Mouse (Mus musculus): ENCODE results near the gene Arl8a. TPM values are rescaled to one million over a fixed set of nuclear protein-coding genes. Genes with fewer than 3 reads are reported as not detected.
"Not testable (repeated sequence)": the region's sequence is repeated elsewhere in the genome, so short reads cannot be mapped to it uniquely, and the experiment has no call there.

Arl8a gene
- polyA plus RNA-seq, 1 experiment, result 115 TPM

GRCm38 (mm10) chr1:135188197-135188596 lies 41.6 kb downstream of the Arl8a start:
- Histone ChIP-seq H3K4me3 (ENCODE audit: insufficient read depth, low read length) (no peak overlapping the region), H3K4me1 (ENCODE audit: control insufficient read depth, insufficient read depth, low read length) (no peaks in the 10 kb centered on the region; the same call in 1 of the 2 replicates), H3K27ac (ENCODE audit: insufficient read depth, low read length) (no peak overlapping the region)
- TF ChIP-seq POLR2A (IDR thresholded peaks at IDR 0.05; ENCODE audit: low read depth, low read length) (no peak), CTCF (IDR thresholded peaks at IDR 0.05; ENCODE audit: borderline replicate concordance, insufficient read depth, low read length) (no peak)

DNA sequence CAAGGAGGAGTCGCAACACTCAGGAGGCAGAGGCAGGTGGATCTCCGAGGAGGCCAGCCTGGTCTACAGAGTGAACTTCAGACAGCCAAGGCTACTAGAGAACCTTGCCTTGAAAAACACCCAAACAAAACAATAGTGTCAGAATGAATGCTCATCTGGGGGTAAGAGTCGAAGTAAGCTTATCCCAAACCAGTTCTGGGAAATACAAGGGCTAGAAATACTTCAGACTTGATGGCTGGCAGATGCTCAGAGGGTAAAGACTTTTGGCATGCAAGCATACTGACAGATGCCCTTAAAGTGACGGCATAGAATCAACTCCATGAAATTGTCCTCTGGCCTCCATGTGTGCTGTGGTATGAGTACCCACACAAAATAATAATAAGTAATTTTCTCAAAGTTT lies 42.6 kb downstream of the Arl8a start:
- Histone ChIP-seq H3K4me1 (ENCODE audit: control insufficient read depth, insufficient read depth, low read length) (no peaks in the 10 kb centered on the region; the same call in 1 of the 2 replicates), H3K27ac (ENCODE audit: insufficient read depth, low read length) (no peak overlapping the region), H3K4me3 (ENCODE audit: insufficient read depth, low read length) (no peak overlapping the region)
- no peak for TF ChIP-seq POLR2A (IDR thresholded peaks at IDR 0.05; ENCODE audit: low read depth, low read length)
- TF ChIP-seq CTCF (IDR thresholded peaks at IDR 0.05; ENCODE audit: borderline replicate concordance, insufficient read depth, low read length), result no peak

DNA sequence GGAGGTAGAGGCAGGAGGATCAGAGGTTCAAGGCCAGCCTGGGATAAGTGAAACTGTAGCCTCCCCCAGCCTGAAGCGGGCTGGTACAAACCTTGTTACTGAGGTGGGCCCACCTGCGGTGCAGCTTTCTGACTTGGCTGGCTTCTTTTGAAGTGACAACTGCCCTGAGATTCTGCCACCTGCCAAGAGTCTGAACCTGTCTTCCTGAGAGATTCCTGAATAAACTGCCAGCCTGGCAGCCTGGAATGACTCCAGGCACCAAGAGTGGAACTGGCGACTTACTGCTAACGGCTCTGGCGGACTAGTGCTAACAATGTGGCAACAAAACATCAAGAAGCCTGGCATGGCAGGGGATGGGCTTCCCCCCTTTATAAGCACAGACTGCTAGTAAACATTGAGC lies 47.7 kb downstream of the Arl8a start:
- H3K4me1 ChIP-seq (ENCODE audit: control insufficient read depth, insufficient read depth, low read length); H3K27ac ChIP-seq (ENCODE audit: insufficient read depth, low read length); H3K4me3 ChIP-seq (ENCODE audit: insufficient read depth, low read length): not testable (repeated sequence)

- TF ChIP-seq POLR2A (IDR thresholded peaks at IDR 0.05; ENCODE audit: low read depth, low read length) (no peak), CTCF (IDR thresholded peaks at IDR 0.05; ENCODE audit: borderline replicate concordance, insufficient read depth, low read length) (no peak)
- H3K27ac ChIP-seq (ENCODE audit: insufficient read depth, low read length), result no peak overlapping the region
- H3K4me3 ChIP-seq (ENCODE audit: insufficient read depth, low read length), result no peak overlapping the region
- no peaks in the 10 kb centered on the region for H3K4me1 ChIP-seq (ENCODE audit: control insufficient read depth, insufficient read depth, low read length)
Measured at GRCm38 (mm10) chr1:135195907-135196440, 49.4 kb downstream of the Arl8a start.

DNA sequence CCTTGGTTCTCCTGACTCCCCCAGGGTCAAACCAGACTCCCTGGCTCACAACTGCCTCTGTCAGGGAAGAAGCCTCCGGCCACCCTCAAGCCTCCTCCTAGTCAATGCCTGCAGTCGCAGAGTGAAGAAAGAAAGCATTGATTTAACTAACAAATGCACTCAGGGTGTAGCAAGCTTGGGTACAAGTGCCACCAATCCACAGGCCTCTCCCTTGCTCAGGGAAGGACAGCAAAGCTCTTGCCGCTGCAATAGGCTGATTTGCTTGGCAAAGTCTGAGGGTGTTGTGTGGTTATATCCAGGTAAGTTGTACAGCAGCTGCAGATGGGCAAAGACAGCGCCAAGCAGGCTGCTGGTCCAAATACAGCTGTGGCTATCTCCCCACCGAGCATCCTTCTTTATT lies 51.8 kb downstream of the Arl8a start:
- Histone ChIP-seq H3K4me1 (ENCODE audit: control insufficient read depth, insufficient read depth, low read length) (no peaks in the 10 kb centered on the region), H3K4me3 (ENCODE audit: insufficient read depth, low read length) (no peak overlapping the region), H3K27ac (ENCODE audit: insufficient read depth, low read length) (no peak overlapping the region)
- no peak for TF ChIP-seq POLR2A (IDR thresholded peaks at IDR 0.05; ENCODE audit: low read depth, low read length)
- no peak for TF ChIP-seq CTCF (IDR thresholded peaks at IDR 0.05; ENCODE audit: borderline replicate concordance, insufficient read depth, low read length)

DNA sequence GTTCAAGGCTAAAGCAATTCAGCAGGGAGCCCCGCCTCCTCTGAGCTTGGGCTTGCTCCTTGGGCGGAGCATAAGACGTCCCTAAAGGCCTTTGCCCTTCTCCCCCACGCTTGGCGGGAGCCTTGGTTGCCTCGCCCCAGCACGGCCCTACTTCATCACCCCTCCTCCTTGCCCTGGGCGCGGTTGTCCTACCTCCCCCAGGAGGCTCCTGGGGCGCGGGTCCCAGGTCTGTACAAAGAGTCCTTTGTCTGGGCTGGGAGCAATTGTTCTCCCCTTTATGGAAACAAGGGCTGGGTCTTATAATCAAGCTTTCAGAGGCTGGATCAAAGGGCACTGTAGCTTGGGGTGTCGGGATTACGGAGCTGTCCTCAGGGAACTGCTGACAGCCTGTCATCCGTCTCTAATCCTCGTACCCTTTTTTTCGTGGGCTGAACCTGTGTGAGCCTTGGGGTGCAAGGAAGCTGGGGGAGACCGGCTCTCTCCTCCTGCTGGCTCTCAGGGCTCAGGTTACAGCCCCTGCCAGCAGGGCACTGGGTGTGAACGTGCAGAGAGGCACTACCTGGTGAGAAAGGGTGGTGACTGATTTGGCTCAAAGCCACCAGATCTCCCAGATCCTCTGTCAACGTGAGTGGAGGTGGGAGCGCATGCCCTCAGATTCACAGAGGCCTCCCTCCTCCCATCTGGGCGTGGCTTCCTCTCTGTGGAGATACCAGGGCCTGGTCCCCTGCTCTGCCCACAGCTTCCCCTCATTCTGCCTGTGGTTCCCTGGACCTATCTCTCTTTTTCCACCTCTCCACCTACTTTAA lies 52.6 kb downstream of the Arl8a start:
- no peak overlapping the region for H3K4me3 ChIP-seq (ENCODE audit: insufficient read depth, low read length)
- H3K27ac ChIP-seq (ENCODE audit: insufficient read depth, low read length), result no peak overlapping the region
- TF ChIP-seq CTCF (IDR thresholded peaks at IDR 0.05; ENCODE audit: borderline replicate concordance, insufficient read depth, low read length) (no peak), POLR2A (IDR thresholded peaks at IDR 0.05; ENCODE audit: low read depth, low read length) (no peak)

GRCm38 (mm10) chr1:135200400-135200799 lies 53.8 kb downstream of the Arl8a start:
- Histone ChIP-seq H3K27ac (ENCODE audit: insufficient read depth, low read length) (no peak overlapping the region), H3K4me3 (ENCODE audit: insufficient read depth, low read length) (no peak overlapping the region), H3K4me1 (ENCODE audit: control insufficient read depth, insufficient read depth, low read length) (no peaks in the 10 kb centered on the region)
- TF ChIP-seq POLR2A (IDR thresholded peaks at IDR 0.05; ENCODE audit: low read depth, low read length) (no peak), CTCF (IDR thresholded peaks at IDR 0.05; ENCODE audit: borderline replicate concordance, insufficient read depth, low read length) (no peak)

More for the DNA sequence above, 52.6 kb downstream of the Arl8a start:
- no peaks in the 10 kb centered on the region for H3K4me1 ChIP-seq (ENCODE audit: control insufficient read depth, insufficient read depth, low read length)

DNA sequence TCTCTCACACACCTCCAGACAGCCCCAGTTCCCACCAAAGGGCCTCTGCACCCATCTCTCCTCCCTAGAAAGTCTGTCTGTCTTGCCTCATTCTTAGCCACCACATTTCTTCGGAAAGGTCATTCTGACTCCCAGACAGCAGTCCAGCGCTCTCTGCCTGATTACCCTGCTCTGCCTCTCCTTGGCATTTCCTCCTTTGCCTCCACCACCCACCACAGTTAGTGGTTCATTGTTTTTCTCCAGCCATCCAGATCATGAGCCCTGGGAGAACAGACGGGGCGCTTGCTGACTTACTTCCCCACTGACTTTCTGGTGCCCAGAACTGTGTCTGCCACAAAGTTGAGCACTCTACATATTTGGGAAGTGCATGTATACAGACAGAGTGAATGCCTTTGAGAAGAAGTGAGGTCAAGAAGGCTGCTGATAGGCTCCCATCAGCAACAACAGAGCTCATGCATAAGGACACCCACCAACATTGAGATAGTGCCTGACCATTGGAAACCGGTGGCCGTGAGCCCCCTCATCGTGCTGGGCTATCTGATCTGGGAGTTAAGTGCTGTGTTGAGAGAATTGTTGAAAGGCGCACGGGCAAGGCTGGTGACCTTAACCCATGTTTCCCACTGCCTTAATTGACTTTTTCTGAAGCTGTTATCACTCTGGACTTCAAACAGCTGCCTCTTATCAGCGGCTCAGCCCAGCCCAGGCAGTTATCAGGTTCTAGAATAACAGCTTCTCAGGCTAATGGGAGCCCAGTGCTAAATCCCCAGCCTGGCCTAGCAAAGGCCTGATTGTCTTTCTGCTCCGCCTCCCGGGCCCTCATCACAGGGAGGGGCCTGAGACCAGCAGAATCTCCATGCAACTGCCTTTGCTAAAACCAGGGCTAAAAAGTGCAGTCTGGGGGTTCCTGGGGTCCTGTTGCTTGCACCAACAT lies 57.8 kb downstream of the Arl8a start:
- TF ChIP-seq CTCF (IDR thresholded peaks at IDR 0.05; ENCODE audit: borderline replicate concordance, insufficient read depth, low read length) (no peak), POLR2A (IDR thresholded peaks at IDR 0.05; ENCODE audit: low read depth, low read length) (no peak)
- Histone ChIP-seq H3K27ac (ENCODE audit: insufficient read depth, low read length) (no peak overlapping the region), H3K4me1 (ENCODE audit: control insufficient read depth, insufficient read depth, low read length) (no peaks in the 10 kb centered on the region), H3K4me3 (ENCODE audit: insufficient read depth, low read length) (no peak overlapping the region)

DNA sequence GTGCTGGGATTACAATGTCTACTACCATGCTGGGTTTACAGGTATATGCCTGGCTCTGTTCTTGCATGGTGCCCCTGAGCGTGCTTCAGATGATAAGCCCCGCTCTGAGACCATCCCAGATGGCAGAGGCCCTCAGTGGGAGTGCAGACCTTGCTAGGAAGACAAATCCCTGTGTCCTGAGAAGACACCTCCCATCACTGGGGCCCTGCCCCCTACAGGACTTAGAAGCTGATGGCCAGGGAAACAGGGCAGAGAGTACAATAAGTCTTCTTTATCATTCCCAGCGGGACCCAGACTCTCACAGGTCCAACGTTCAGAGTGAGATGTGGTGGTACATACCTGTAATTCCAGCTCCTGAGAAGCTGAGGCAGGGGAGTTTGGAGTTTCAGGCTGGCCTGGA lies 58.6 kb downstream of the Arl8a start:
- TF ChIP-seq POLR2A (IDR thresholded peaks at IDR 0.05; ENCODE audit: low read depth, low read length), result no peak
- TF ChIP-seq CTCF (IDR thresholded peaks at IDR 0.05; ENCODE audit: borderline replicate concordance, insufficient read depth, low read length), result no peak
- Histone ChIP-seq H3K4me3 (ENCODE audit: insufficient read depth, low read length) (no peak overlapping the region), H3K4me1 (ENCODE audit: control insufficient read depth, insufficient read depth, low read length) (no peaks in the 10 kb centered on the region), H3K27ac (ENCODE audit: insufficient read depth, low read length) (no peak overlapping the region)

Other genes with a start within 250 kb of the Arl8a start
- gene Ppp1r12b, start 190.9 kb upstream of the Arl8a start, polyA plus RNA-seq (2011; ENCODE audit: insufficient read length, low read depth, missing spikeins), result 20.3 and 21.1 TPM in 2 replicates
- gene Ube2t, start 184.3 kb upstream of the Arl8a start, polyA plus RNA-seq (2011; ENCODE audit: insufficient read length, low read depth, missing spikeins), result 12.0 and 19.0 TPM in 2 replicates
- gene Lgr6, start 41.5 kb upstream of the Arl8a start, polyA plus RNA-seq (2011; ENCODE audit: insufficient read length, low read depth, missing spikeins), result 2.3 TPM in 2 replicates
- gene Ptpn7, start 14.1 kb upstream of the Arl8a start, polyA plus RNA-seq (2011; ENCODE audit: insufficient read length, low read depth, missing spikeins), result 0.79 and 0.85 TPM in 2 replicates
- not detected in 2 replicates for gene Gpr37l1, start 20.9 kb downstream of the Arl8a start, polyA plus RNA-seq (2011; ENCODE audit: insufficient read length, low read depth, missing spikeins)
- not detected in 2 replicates for gene Elf3, start 111.7 kb downstream of the Arl8a start, polyA plus RNA-seq (2011; ENCODE audit: insufficient read length, low read depth, missing spikeins)
- 49.3 and 58.6 TPM in 2 replicates for gene Rnpep, start 137.3 kb downstream of the Arl8a start, polyA plus RNA-seq (2011; ENCODE audit: insufficient read length, low read depth, missing spikeins)
- gene Timm17a, start 167.0 kb downstream of the Arl8a start, polyA plus RNA-seq (2011; ENCODE audit: insufficient read length, low read depth, missing spikeins), result 108 and 181 TPM in 2 replicates
- 47.9 and 79.9 TPM in 2 replicates for gene Lmod1, start 178.0 kb downstream of the Arl8a start, polyA plus RNA-seq (2011; ENCODE audit: insufficient read length, low read depth, missing spikeins)
- 82.8 and 101 TPM in 2 replicates for gene Shisa4, start 228.4 kb downstream of the Arl8a start, polyA plus RNA-seq (2011; ENCODE audit: insufficient read length, low read depth, missing spikeins)